Mouse (Mus musculus): Measurements from ENCODE around the gene Nckap5. TPM values are rescaled to one million over a fixed set of nuclear protein-coding genes. Genes with fewer than 3 reads are reported as not detected.

The Nckap5 gene
- polyA plus RNA-seq, 1 experiment from 2014 or later = 40.1 TPM

- WGBS = 91% methylated on average over 2 of the region's 2 CpGs
Measured at GRCm38 (mm10) chr1:126686678-126687077, 143.9 kb downstream of the Nckap5 start.

GRCm38 (mm10) chr1:126683621-126684445 is 146.8 kb downstream of the Nckap5 start:
- WGBS = 4% methylated on average over 11 of the region's 11 CpGs
- Histone ChIP-seq H3K36me3 (no peaks in the 10 kb centered on the region), H3K27me3 (no peaks in the 10 kb centered on the region), H3K4me3 (0 out of 2 replicates have a peak overlapping the region, but pooled peaks have one; percentile 2), H3K4me2 (peak overlapping the region; percentile 46), H3K9ac (no peak overlapping the region), H3K4me1 (peaks cover 34% of the 10 kb centered on the region), H3K27ac (peak overlapping the region; percentile 87), H3K9me3 (no peaks in the 10 kb centered on the region)
- peak; percentile 81; the same call in 1 of the 2 replicates for ATAC-seq (ENCODE audit: borderline replicate concordance, extremely low read depth, low FRiP score, low TSS enrichment)

More at GRCm38 (mm10) chr1:126686678-126687077, 143.9 kb downstream of the Nckap5 start:
- H3K27me3 ChIP-seq = no peaks in the 10 kb centered on the region
- no peak for ATAC-seq (ENCODE audit: borderline replicate concordance, extremely low read depth, low FRiP score, low TSS enrichment)
- no peaks in the 10 kb centered on the region for H3K9me3 ChIP-seq
- H3K27ac ChIP-seq = no peak overlapping the region
- no peak overlapping the region for H3K4me2 ChIP-seq
- H3K4me1 ChIP-seq = peaks cover 28% of the 10 kb centered on the region
- H3K9ac ChIP-seq = no peak overlapping the region
- no peak overlapping the region for H3K4me3 ChIP-seq
- H3K36me3 ChIP-seq = no peaks in the 10 kb centered on the region

GRCm38 (mm10) chr1:126681773-126682172 is 148.8 kb downstream of the Nckap5 start:
- no peak for ATAC-seq (ENCODE audit: borderline replicate concordance, extremely low read depth, low FRiP score, low TSS enrichment)
- H3K4me3 ChIP-seq = no peak overlapping the region
- H3K9me3 ChIP-seq = no peaks in the 10 kb centered on the region
- no peaks in the 10 kb centered on the region for H3K27me3 ChIP-seq
- H3K27ac ChIP-seq = no peak overlapping the region
- H3K4me2 ChIP-seq = no peak overlapping the region
- no peak overlapping the region for H3K9ac ChIP-seq
- H3K4me1 ChIP-seq = peaks cover 41% of the 10 kb centered on the region
- no peaks in the 10 kb centered on the region for H3K36me3 ChIP-seq
- WGBS = 35% methylated on average over 8 of the region's 8 CpGs

- Histone ChIP-seq H3K36me3 (no peaks in the 10 kb centered on the region), H3K4me2 (no peak overlapping the region), H3K9me3 (no peaks in the 10 kb centered on the region), H3K9ac (no peak overlapping the region), H3K27me3 (no peaks in the 10 kb centered on the region), H3K4me3 (no peak overlapping the region), H3K27ac (no peak overlapping the region), H3K4me1 (peaks cover 52% of the 10 kb centered on the region)
- WGBS = 78% methylated on average over 1 of the region's 1 CpGs
- no peak for ATAC-seq (ENCODE audit: borderline replicate concordance, extremely low read depth, low FRiP score, low TSS enrichment)
Measured at GRCm38 (mm10) chr1:126679348-126679747, 151.3 kb downstream of the Nckap5 start.

- H3K9ac ChIP-seq = no peak overlapping the region
- 39% methylated on average over 4 of the region's 4 CpGs for WGBS
- ATAC-seq (ENCODE audit: borderline replicate concordance, extremely low read depth, low FRiP score, low TSS enrichment) = no peak
- no peak overlapping the region for H3K4me2 ChIP-seq
- H3K9me3 ChIP-seq = no peaks in the 10 kb centered on the region
- H3K27ac ChIP-seq = no peak overlapping the region
- no peak overlapping the region for H3K4me3 ChIP-seq
- H3K36me3 ChIP-seq = no peaks in the 10 kb centered on the region
- peaks cover 34% of the 10 kb centered on the region for H3K4me1 ChIP-seq
- no peaks in the 10 kb centered on the region for H3K27me3 ChIP-seq
Measured at GRCm38 (mm10) chr1:126677280-126677679, 153.3 kb downstream of the Nckap5 start.

GRCm38 (mm10) chr1:126676769-126677168 is 153.8 kb downstream of the Nckap5 start:
- no peaks in the 10 kb centered on the region for H3K27me3 ChIP-seq
- ATAC-seq (ENCODE audit: borderline replicate concordance, extremely low read depth, low FRiP score, low TSS enrichment) = no peak
- peaks cover 30% of the 10 kb centered on the region for H3K4me1 ChIP-seq
- 0 out of 2 replicates have a peak overlapping the region, but pooled peaks have one; percentile 1 for H3K9ac ChIP-seq
- no peaks in the 10 kb centered on the region for H3K36me3 ChIP-seq
- no peak overlapping the region for H3K4me3 ChIP-seq
- 11% methylated on average over 1 of the region's 1 CpGs for WGBS
- H3K9me3 ChIP-seq = no peaks in the 10 kb centered on the region
- H3K4me2 ChIP-seq = no peak overlapping the region
- H3K27ac ChIP-seq = no peak overlapping the region

- Histone ChIP-seq H3K27ac (peak overlapping the region; percentile 31; the same call in 1 of the 2 replicates), H3K36me3 (no peaks in the 10 kb centered on the region), H3K4me3 (no peak overlapping the region), H3K27me3 (no peaks in the 10 kb centered on the region), H3K9me3 (no peaks in the 10 kb centered on the region), H3K4me1 (peaks cover 27% of the 10 kb centered on the region), H3K9ac (no peak overlapping the region), H3K4me2 (no peak overlapping the region)
- 31% methylated on average over 1 of the region's 1 CpGs for WGBS
- ATAC-seq (ENCODE audit: borderline replicate concordance, extremely low read depth, low FRiP score, low TSS enrichment) = peak; percentile 56; the same call in 1 of the 2 replicates
Measured at GRCm38 (mm10) chr1:126675142-126675541, 155.5 kb downstream of the Nckap5 start.

- Histone ChIP-seq H3K4me2 (no peak overlapping the region), H3K36me3 (no peaks in the 10 kb centered on the region), H3K9me3 (no peaks in the 10 kb centered on the region), H3K27ac (no peak overlapping the region), H3K9ac (no peak overlapping the region), H3K4me3 (no peak overlapping the region), H3K27me3 (no peaks in the 10 kb centered on the region), H3K4me1 (peaks cover 23% of the 10 kb centered on the region)
- no peak for ATAC-seq (ENCODE audit: borderline replicate concordance, extremely low read depth, low FRiP score, low TSS enrichment)
- WGBS = 78% methylated on average over 2 of the region's 2 CpGs
Measured at GRCm38 (mm10) chr1:126673238-126673637, 157.4 kb downstream of the Nckap5 start.

- no peaks in the 10 kb centered on the region for H3K9me3 ChIP-seq
- H3K36me3 ChIP-seq = no peaks in the 10 kb centered on the region
- H3K4me2 ChIP-seq = no peak overlapping the region
- H3K4me3 ChIP-seq = no peak overlapping the region
- H3K9ac ChIP-seq = no peak overlapping the region
- no peak overlapping the region for H3K27ac ChIP-seq
- WGBS = 96% methylated on average over 3 of the region's 3 CpGs
- H3K4me1 ChIP-seq = peaks cover 9% of the 10 kb centered on the region
- ATAC-seq (ENCODE audit: borderline replicate concordance, extremely low read depth, low FRiP score, low TSS enrichment) = no peak
- H3K27me3 ChIP-seq = no peaks in the 10 kb centered on the region
Measured at GRCm38 (mm10) chr1:126670507-126670906, 160.1 kb downstream of the Nckap5 start.

GRCm38 (mm10) chr1:126660098-126660999 is 170.2 kb downstream of the Nckap5 start:
- H3K4me3 ChIP-seq = no peak overlapping the region
- H3K9me3 ChIP-seq = no peaks in the 10 kb centered on the region
- H3K27ac ChIP-seq = no peak overlapping the region
- no peak overlapping the region for H3K9ac ChIP-seq
- WGBS = 66% methylated on average over 7 of the region's 7 CpGs
- peak; percentile 46; the same call in 1 of the 2 replicates for ATAC-seq (ENCODE audit: borderline replicate concordance, extremely low read depth, low FRiP score, low TSS enrichment)
- no peak overlapping the region for H3K4me2 ChIP-seq
- no peaks in the 10 kb centered on the region for H3K27me3 ChIP-seq
- no peaks in the 10 kb centered on the region for H3K4me1 ChIP-seq
- H3K36me3 ChIP-seq = no peaks in the 10 kb centered on the region

- no peak for ATAC-seq (ENCODE audit: borderline replicate concordance, extremely low read depth, low FRiP score, low TSS enrichment)
- Histone ChIP-seq H3K27me3 (no peaks in the 10 kb centered on the region), H3K36me3 (no peaks in the 10 kb centered on the region), H3K9ac (no peak overlapping the region), H3K4me2 (no peak overlapping the region), H3K4me1 (no peaks in the 10 kb centered on the region), H3K4me3 (no peak overlapping the region), H3K27ac (no peak overlapping the region), H3K9me3 (no peaks in the 10 kb centered on the region)
- 93% methylated on average over 11 of the region's 11 CpGs for WGBS
Measured at GRCm38 (mm10) chr1:126658731-126659130, 171.9 kb downstream of the Nckap5 start.

All from lung, embryonic 15.5 days (tissue).